Comparison of ENCODE assay signal across 17 mouse cellular contexts in genomic region chr10:8589106-8589505, GRCm38 (mm10).
A peak's percentile ranks its signal among the peaks of the same experiment; 100 is the strongest.
DNase-seq lines count a peak whose midpoint lies in the region; TF ChIP-seq lines count a peak whose summit lies in the region.
"Had no signal": no experiment of that assay in that cellular context is flagged by ENCODE, and none has a peak within 500 bp of the region (broad histone marks: within the 10 kb centered on the region; RNA-seq: fewer than 3 reads in every experiment).

No protein-coding gene starts in this region.

- TF ChIP-seq CTCF in brain, embryonic 14.5 days (IDR thresholded peaks at IDR 0.05; ENCODE audit: borderline replicate concordance, extremely low read depth, insufficient read depth, insufficient read length), result no peak

- intact Hi-C loops in left cerebral cortex, postnatal 4 days (cut with DNase I), result no loop called here
- intact Hi-C loops in left cerebral cortex, postnatal 36 days (cut with DNase I), result no loop called here

- TF ChIP-seq POLR2A in brain, embryonic 14.5 days (IDR thresholded peaks at IDR 0.05; ENCODE audit: borderline replicate concordance, extremely low read depth, insufficient read depth, insufficient read length, poor library complexity, severe bottlenecking), result no peak

- peak; percentile 60 to 68 for DNase-seq in cerebellum, postnatal 10 days
- DNase-seq in cerebellum, adult 8-10 months, result no peak
- DNase-seq in left cerebral cortex, postnatal 4 days, result peak; percentile 55
- DNase-seq in left cerebral cortex, postnatal 36 days (ENCODE audit: low spot score in 2 of 2), result no peak
- DNase-seq in 3T3-L1 (ENCODE audit: low read depth, low spot score), result peak; percentile 8
- DNase-seq in brain, embryonic 14.5 days (ENCODE audit: low read depth), result peak; percentile 14
- DNase-seq in left cerebral cortex, adult 11 months (ENCODE audit: low spot score), result no peak
- DNase-seq: adrenal gland, adult 8-10 months; cerebellum, adult 18-20 months; cerebellum, postnatal 36 days; embryo, embryonic 11 days; heart, postnatal 36 days; kidney, adult 9 months; kidney, postnatal 14 days; layer of hippocampus, postnatal 36 days; lung, postnatal 4 days; thymus, postnatal 25 days had no signal

Comparison
In these comparisons a context has a peak if more than half of its experiments do, and no peak if none do; other contexts are left out.
1. DNase-seq: peak in cerebellum, postnatal 10 days (2 of 2), left cerebral cortex, postnatal 4 days (single experiment), 3T3-L1 (single experiment) and brain, embryonic 14.5 days (single experiment); none in cerebellum, adult 8-10 months (single experiment), left cerebral cortex, postnatal 36 days (0 of 2) and left cerebral cortex, adult 11 months (single experiment).